Comparison of ENCODE assay signal across 29 mouse cellular contexts in the genomic region with DNA sequence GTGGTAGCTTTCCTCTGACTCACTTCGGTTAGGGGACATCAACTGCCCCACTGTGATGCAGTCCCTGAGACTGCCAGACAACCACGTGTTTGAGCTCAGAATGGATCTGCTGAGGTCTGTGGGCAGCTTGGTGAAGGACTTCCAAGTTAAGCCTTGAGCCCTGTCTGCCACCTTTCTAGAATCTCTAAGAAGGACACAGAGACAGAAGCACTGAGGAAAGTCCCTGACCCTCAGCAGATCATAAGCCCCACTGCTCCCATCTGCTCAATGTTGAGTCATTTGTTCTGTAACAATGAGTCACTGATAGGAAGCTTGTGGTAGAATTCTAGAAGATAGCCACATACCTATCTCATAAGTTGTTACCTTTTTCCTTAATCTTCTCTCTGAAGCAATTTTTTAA.
A peak's percentile ranks its signal among the peaks of the same experiment; 100 is the strongest.
DNase-seq lines count a peak whose midpoint lies in the region; ATAC-seq and TF ChIP-seq lines count a peak whose summit lies in the region.
"Had no signal": no experiment of that assay in that cellular context is flagged by ENCODE, and none has a peak within 500 bp of the region (broad histone marks: within the 10 kb centered on the region; RNA-seq: fewer than 3 reads in every experiment).

No protein-coding gene starts in this region.

- no peaks in the 10 kb centered on the region for H3K9me3 ChIP-seq in liver, embryonic 11.5 days (ENCODE audit: control insufficient read depth, low read length)
- no peaks in the 10 kb centered on the region for H3K9me3 ChIP-seq in liver, embryonic 12.5 days (replicated peaks)
- H3K9me3 ChIP-seq: embryonic facial prominence, embryonic 10.5 days; embryonic facial prominence, embryonic 13.5 days; forebrain, embryonic 13.5 days; hindbrain, embryonic 10.5 days; hindbrain, embryonic 13.5 days; intestine, embryonic 15.5 days had no signal

- WGBS in liver, embryonic 11.5 days, result 78% methylated on average over 2 of the region's 2 CpGs
- 50% methylated on average over 2 of the region's 2 CpGs for WGBS in liver, embryonic 12.5 days (ENCODE audit: insufficient replicate concordance)

- no peak overlapping the region for H3K4me2 ChIP-seq in liver, embryonic 11.5 days
- no peak overlapping the region for H3K4me2 ChIP-seq in liver, embryonic 12.5 days
- H3K4me2 ChIP-seq: embryonic facial prominence, embryonic 13.5 days; forebrain, embryonic 13.5 days; heart, embryonic 11.5 days; hindbrain, embryonic 13.5 days; intestine, embryonic 15.5 days had no signal

- no peak overlapping the region for H3K27ac ChIP-seq in liver, embryonic 11.5 days (ENCODE audit: low read depth, low read length)
- no peak overlapping the region for H3K27ac ChIP-seq in liver, embryonic 12.5 days
- no peak overlapping the region for H3K27ac ChIP-seq in testis, adult 2 months (ENCODE audit: control insufficient read depth, insufficient read depth, low read depth, low read length)
- H3K27ac ChIP-seq: embryonic facial prominence, embryonic 10.5 days; embryonic facial prominence, embryonic 13.5 days; forebrain, embryonic 13.5 days; hindbrain, embryonic 10.5 days; hindbrain, embryonic 13.5 days; intestine, embryonic 15.5 days had no signal

- no peaks in the 10 kb centered on the region for H3K4me1 ChIP-seq in liver, embryonic 11.5 days (replicated peaks; ENCODE audit: control insufficient read depth, insufficient read depth, low read length)
- no peaks in the 10 kb centered on the region for H3K4me1 ChIP-seq in liver, embryonic 12.5 days
- H3K4me1 ChIP-seq in testis, adult 2 months (ENCODE audit: control insufficient read depth, insufficient read depth, low read length), result no peaks in the 10 kb centered on the region
- H3K4me1 ChIP-seq: embryonic facial prominence, embryonic 10.5 days; embryonic facial prominence, embryonic 13.5 days; forebrain, embryonic 13.5 days; hindbrain, embryonic 10.5 days; hindbrain, embryonic 13.5 days; intestine, embryonic 15.5 days had no signal

- no peak for ATAC-seq in liver, embryonic 11.5 days (replicated peaks; ENCODE audit: low FRiP score)
- ATAC-seq in liver, embryonic 12.5 days, result no peak
- ATAC-seq: CD4-positive, CD25-positive, alpha-beta regulatory T cell, adult 4 months; forebrain, embryonic 13.5 days; forebrain, embryonic 16.5 days; hindbrain, embryonic 16.5 days; intestine, embryonic 15.5 days; Patski had no signal

- no peak for TF ChIP-seq POLR2A in testis, adult 2 months (IDR thresholded peaks at IDR 0.05; ENCODE audit: control insufficient read depth, low read depth, low read length)

- H3K4me3 ChIP-seq in liver, embryonic 11.5 days (ENCODE audit: low read depth, low read length), result no peak overlapping the region
- no peak overlapping the region for H3K4me3 ChIP-seq in liver, embryonic 12.5 days
- peak overlapping the region; percentile 50 for H3K4me3 ChIP-seq in testis, adult 2 months (ENCODE audit: control insufficient read depth, low read depth, low read length)
- H3K4me3 ChIP-seq: embryonic facial prominence, embryonic 10.5 days; embryonic facial prominence, embryonic 13.5 days; erythroblast, embryonic 14.5 days; forebrain, embryonic 13.5 days; hindbrain, embryonic 10.5 days; hindbrain, embryonic 13.5 days; intestine, embryonic 15.5 days had no signal

- DNase-seq in adrenal gland, adult 8-10 months, result peak; percentile 3
- no peak for DNase-seq in adrenal gland, adult 18-20 months (ENCODE audit: low spot score in 2 of 2)
- DNase-seq in liver, embryonic 11.5 days (ENCODE audit: low spot score), result peak; percentile 5
- DNase-seq in testis, postnatal 10 days (ENCODE audit: low spot score), result no peak
- DNase-seq in brain, adult 2 months (ENCODE audit: low read depth, low spot score), result peak; percentile 49
- no peak for DNase-seq in gastrocnemius, postnatal 25 days
- DNase-seq: adrenal gland, postnatal 25 days; cerebellum, adult 11 months; cerebellum, adult 2 months; cerebellum, adult 9-11 months; cerebellum, postnatal 36 days; embryo, embryonic 11 days; gastrocnemius, postnatal 36 days; heart, postnatal 36 days; kidney, adult 11 months had no signal

- H3K36me3 ChIP-seq in liver, embryonic 11.5 days (ENCODE audit: control insufficient read depth, insufficient read depth, low read length), result no peaks in the 10 kb centered on the region
- H3K36me3 ChIP-seq in liver, embryonic 12.5 days, result no peaks in the 10 kb centered on the region
- H3K36me3 ChIP-seq in testis, adult 2 months (ENCODE audit: control insufficient read depth, insufficient read depth, low read length), result no peaks in the 10 kb centered on the region
- H3K36me3 ChIP-seq: embryonic facial prominence, embryonic 10.5 days; embryonic facial prominence, embryonic 13.5 days; hindbrain, embryonic 10.5 days; hindbrain, embryonic 13.5 days; intestine, embryonic 15.5 days had no signal

- TF ChIP-seq CTCF in testis, adult 2 months (IDR thresholded peaks at IDR 0.05; ENCODE audit: control insufficient read depth, insufficient read depth, insufficient replicate concordance, low read depth, low read length), result no peak

- H3K9ac ChIP-seq in liver, embryonic 11.5 days (ENCODE audit: low read depth, low read length), result no peak overlapping the region
- no peak overlapping the region for H3K9ac ChIP-seq in liver, embryonic 12.5 days
- H3K9ac ChIP-seq: embryonic facial prominence, embryonic 13.5 days; forebrain, embryonic 13.5 days; hindbrain, embryonic 13.5 days; intestine, embryonic 15.5 days had no signal

- no peaks in the 10 kb centered on the region for H3K27me3 ChIP-seq in liver, embryonic 11.5 days (replicated peaks; ENCODE audit: control insufficient read depth, insufficient read depth, low read length)
- H3K27me3 ChIP-seq in liver, embryonic 12.5 days (replicated peaks), result no peaks in the 10 kb centered on the region
- no peaks in the 10 kb centered on the region for H3K27me3 ChIP-seq in testis, adult 2 months (ENCODE audit: control insufficient read depth, insufficient read depth, low read length)
- H3K27me3 ChIP-seq: embryonic facial prominence, embryonic 13.5 days; forebrain, embryonic 13.5 days; intestine, embryonic 15.5 days had no signal

Comparison
In these comparisons a context has a peak if more than half of its experiments do, and no peak if none do; other contexts are left out.
1. DNase-seq: peak in adrenal gland, adult 8-10 months (single experiment), liver, embryonic 11.5 days (single experiment) and brain, adult 2 months (single experiment); none in adrenal gland, adult 18-20 months (0 of 2), testis, postnatal 10 days (single experiment) and gastrocnemius, postnatal 25 days (single experiment).